Mouse (Mus musculus) hematopoietic stem cell, adult 5-6 weeks (primary cell): ENCODE data around the gene Slc15a1. TPM values are rescaled to one million over a fixed set of nuclear protein-coding genes. Genes with fewer than 3 reads are reported as not detected.

ENCODE experiments used
- ATAC-seq, 2 experiments: fragments of 125-278 bp in 1 of 2; replicated peaks in 1 of 2; 2 replicates each; pipeline ENCODE4 v1.8.0; 2016 to 2017; ENCODE audit warnings: inconsistent platforms in 2 of 2, mild to moderate bottlenecking in 2 of 2, moderate number of reproducible peaks in 2 of 2, low read depth in 1 of 2, moderate TSS enrichment in 1 of 2; ENCODE audit not compliant: low FRiP score in 2 of 2, poor library complexity in 2 of 2, severe bottlenecking in 2 of 2, insufficient read depth in 1 of 2, low TSS enrichment in 1 of 2
- total RNA-seq: library from RNA; stranded (forward); fragments of 172-1452, 232-1000 nt; gene quantifications from 2 replicates; pipeline ENCODE4 v1.2.3, GENCODE M21; 2017

Slc15a1 gene
- total RNA-seq, 1 experiment from 2014 or later = not detected

DNA sequence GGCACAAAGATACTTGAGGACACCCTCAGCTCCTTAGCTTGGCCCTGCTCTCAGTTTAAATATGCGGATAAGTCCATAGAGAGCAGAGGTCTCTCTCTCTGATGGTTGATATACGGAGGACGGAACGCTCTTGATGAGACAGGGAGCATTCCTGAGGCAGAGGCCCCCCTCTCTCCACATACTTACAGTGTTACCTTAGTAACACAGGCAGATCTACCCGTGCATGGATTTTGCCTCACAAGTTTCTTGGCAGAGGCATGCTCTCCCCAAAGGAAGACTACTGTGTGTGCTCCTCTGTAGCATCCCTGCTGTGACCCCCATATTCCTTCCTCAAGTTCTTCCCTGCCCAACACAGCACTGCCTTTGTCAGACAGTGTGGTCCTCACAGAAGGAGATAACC is 42.3 kb downstream of the Slc15a1 start:
- ATAC-seq = no peak

DNA sequence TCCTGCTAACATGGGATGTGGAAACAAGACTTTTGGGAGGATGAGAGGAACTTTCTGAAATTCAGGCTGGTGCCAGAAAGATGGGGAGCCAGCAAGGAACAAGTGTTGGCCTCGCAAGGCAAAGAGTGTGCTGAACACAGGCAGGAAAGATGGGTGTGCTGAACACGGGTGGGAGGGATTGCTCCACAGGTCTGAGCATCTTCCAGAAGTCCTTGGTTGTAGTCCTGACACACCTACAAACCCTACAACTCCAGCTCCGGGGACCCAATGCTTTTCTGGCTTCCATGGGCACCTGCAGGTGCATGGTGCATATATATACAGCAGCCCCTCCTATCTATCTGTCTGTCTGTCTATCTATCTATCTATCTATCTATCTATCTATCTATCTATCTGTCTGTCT is 44.1 kb downstream of the Slc15a1 start:
- ATAC-seq = no peak

DNA sequence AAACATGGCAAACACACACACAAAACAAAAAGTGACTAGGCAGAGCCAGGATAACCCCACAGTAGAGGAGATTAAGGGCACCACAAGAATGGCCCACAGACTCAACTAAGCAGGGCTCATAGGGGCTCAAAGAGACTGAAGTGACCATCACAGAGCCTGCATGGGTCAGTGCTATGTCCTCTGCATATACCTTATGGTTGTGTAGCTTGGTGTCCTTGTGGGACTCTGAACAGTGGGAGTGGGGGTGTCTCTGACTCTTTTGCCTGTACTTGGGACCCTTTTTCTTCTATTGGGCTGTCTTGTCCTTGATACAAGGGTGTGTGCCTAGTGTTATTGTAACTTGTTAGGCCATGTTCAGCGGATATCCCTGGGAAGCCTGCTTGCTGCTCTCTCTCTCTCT is 46.5 kb downstream of the Slc15a1 start:
- ATAC-seq = no peak

DNA sequence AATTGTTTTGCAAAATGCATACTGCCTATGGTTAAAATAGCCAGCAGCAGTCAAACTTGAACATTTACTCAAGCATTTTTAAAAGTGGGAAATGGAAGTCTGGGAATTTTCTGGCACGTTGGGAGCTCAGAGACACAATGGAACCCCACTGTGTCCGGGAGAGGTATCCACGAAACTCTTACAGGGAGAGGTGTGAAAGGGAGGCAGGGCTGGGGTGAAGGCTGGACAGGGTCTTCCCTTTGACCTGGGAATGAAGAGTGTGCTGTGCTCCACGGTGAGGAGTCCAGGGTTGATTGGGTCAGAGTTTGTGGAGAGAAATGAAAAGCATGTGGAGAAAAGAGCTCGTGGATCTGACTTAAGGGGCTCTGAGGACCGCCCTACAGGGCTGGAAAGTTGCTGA is 47.5 kb downstream of the Slc15a1 start:
- ATAC-seq = no peak

DNA sequence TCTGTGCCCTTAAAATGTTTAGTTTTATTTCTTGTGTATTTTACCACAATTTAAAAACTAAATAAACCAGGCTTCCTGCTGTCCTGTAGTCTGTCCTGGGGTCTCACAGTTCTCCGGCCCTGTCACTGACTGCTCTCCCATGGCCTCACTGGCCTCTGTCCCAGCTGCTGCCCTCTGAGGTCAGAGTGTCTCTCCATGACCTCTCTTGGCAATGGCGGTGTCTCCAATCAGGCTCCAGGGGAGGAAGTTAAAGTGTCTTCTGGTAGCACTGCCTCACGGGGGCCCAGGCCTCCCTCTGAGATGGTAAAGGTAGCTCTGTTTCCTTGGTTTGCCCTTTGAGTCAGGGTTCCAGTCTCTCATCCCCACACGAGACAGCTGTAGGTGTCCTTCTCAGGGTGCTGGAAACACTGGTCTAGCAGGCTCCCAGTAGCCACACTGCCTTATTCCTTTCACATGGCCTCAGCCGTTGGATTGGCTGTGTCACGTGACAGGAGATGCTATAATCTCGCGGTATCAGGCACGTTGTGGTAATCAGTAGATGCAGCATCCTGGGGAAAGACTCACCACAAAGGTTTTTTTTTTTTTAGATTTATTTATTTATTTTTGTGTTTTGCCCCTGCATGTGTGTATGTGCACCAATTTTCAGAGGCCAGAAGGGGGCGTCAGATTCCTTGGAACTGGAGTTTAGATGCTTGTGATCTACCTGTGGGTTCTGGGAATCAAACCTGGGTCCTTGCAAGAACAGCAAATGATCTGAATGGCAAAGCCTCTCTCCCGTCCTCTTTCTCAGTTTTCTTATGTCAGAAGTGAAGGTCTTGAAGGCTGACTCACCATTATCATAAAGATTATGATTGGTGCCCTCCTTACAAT is 48.4 kb downstream of the Slc15a1 start:
- no peak for ATAC-seq

DNA sequence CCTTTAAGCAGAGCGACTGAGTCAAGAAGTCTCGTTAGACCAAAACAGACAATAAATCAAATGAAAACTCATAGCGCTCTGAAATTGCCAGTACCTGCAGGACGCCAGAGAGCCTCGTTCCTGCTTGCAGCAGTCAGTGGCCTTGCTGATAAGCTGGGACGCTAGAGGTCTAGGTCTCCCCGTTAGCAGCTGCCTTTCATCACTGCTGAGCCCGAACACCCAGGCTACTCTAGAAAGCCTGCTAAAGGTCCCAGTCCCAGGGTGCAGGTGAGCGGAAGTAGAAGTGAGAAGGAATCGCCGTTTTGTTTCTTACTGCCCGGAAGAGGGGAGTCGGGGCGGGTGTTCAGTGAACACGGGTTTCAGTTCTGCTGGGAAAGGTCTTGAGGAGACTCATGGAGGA is 49.1 kb downstream of the Slc15a1 start:
- ATAC-seq = no peak

DNA sequence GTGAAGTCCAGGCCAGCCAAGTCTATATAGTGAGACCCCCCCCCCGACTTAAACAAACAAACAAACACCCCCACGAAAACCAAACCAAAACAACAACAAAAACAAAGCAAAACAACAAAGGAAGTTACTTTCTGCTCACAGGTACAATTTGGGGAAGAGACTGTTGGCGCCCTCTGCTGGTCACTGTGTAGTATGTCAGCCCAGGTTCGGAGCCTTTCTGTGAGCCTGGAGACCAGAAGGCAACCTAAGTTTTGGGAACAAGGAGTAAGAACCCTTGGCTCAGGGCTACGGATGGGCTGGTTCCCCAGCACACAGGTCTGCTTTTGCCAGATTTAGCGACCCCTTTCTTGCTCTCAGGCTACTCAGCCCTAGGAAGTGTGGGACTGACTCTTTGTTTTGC is 49.5 kb downstream of the Slc15a1 start:
- ATAC-seq = peak; percentile 48 to 57; a peak in 1 of 4 replicates

DNA sequence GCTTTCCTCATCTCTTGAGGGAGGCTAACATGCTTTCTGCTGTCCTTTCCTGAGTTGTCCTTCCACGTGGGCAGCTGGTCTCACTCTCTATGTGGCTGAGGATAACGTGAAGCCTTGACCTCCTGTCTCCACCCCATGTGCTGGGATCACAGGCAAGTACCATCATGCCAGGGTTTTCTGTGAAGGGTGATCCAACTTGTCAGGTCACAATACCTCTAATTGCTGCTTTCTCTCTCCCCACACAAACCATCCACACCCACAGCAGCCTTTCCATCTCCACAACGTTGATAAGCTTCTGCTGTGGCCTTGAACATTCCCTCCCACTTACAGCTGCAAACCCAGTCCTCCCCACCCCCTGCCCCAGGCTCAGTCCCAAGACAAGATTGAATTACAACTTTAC is 51.9 kb downstream of the Slc15a1 start:
- no peak for ATAC-seq

DNA sequence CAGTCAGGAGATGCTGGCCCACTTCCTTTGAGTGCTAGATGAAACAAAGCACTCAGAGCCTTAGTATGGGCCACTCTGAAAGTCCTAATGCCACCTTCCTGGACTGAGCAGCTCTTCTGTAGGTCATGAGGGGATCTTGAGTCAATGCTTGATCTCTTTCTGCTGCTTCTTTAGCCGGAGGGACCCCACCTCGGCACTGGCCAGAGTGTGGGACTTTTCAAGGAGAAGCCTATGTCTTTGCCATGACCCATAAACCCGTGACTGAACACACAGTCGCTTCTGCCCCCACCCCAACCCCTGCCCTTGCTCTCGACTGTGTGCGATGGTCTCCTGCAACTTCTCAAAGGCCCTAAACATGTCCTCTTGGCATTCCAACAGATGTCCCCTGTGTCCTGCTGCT is 52.8 kb downstream of the Slc15a1 start:
- no peak for ATAC-seq

DNA sequence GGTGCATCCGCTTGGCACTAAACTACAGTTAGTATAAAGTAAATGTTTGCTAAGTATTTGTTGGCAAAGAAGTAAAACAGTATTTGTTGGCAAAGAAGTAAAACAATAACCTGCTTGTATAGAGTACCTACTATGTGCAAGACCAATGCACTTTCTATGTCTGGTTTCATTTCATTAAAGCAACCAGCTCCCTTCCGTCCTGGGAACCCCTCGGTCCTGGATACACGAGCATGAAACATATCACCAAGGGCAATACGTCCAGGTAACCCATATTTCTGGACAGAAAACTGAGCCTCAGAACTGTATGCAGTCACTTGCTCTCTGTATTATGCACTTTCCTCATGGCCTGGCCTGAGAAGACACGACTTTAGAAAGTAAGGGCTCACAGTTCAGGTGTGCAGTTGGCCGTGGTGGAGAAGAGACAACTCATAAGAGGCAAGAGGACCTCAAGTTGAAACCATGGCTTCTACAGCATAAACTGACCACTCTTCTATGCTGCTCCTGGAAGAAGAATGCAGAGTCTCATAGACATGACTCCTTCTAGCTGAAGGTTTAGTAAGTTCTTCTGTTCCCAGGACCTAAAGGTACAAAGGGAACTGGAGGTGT is 53.5 kb downstream of the Slc15a1 start:
- ATAC-seq = no peak

DNA sequence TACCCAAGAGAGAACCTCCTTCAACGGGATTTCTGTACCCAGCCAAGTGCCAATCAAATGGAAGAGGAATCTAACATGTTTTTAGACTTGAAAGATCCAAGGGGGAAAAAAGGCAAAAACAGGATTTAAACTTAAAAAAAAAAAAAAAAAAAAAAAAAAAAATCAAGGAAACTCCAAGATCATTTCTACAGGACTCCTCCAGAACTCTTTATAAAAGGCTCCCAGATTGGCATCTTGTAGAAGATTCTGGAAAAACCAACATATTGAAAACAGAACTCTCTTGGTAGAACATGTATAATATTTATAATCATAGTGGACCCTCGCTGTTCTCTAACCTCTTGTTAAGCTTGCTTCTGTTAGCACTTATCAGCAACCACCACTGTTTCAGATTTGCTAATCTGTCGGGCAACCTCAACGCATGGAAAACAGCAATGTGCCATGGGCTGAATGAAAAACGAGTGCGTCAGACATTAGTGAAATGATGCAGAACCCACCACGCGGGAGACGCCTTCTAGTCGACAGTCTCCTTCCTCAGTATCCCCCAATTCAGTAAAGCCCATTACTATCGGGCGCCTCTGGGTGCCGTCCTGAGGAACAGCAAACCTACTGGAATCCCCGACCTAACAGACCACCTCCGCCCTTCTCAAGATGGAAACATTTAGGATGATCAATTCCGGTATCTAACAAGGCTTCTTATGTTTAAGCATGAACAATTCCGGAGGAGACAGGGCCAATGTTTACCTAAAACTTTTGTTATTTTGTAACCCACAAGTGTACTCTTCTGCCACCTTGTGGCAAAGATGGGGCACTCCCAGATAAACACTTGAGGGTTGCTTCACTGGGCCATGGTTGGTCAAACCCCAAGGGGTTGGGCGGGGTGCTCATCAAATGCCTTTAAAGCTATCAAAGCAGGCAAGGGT is 54.3 kb downstream of the Slc15a1 start:
- peak; percentile 68 to 78 for ATAC-seq

DNA sequence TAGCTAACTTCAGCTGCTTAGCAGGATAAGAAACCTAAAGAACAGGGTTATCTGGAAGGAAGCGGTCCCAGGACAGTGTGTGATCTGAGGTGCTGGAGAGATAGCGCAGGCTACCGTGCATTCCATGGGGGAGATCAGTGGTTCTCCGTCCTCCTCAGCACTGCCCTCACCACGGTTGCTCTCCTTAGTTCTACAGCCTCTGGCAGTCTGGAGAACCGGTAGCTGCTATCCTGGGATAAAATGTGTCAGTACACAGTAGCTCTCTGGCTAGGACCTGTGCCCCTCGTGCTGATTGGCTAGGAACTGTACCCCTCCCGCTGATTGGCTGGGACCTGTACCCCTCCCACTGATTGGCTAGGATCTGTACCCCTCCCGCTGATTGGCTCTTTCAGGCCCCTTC is 58.1 kb downstream of the Slc15a1 start:
- peak; percentile 37 to 57 for ATAC-seq

DNA sequence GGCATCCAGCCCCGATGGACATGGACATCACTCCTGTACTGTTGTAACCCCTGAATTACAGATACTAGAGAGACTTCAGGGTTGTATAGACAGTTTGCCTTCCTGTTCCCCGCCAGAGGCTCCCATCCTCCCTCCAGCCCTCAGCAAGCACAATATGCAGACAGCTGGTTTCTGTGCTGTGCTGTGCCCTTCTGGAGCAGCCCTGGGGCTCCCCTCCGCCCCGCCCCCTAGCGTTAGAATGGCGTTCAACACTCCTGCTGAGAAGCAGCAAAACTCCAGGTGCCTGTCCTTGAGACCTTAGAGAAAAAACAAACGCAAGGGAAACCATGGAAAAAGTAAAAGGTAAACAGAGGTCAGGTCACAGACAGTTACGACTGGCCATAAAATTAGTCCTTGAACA is 59.9 kb downstream of the Slc15a1 start:
- ATAC-seq = peak; percentile 73 to 82

DNA sequence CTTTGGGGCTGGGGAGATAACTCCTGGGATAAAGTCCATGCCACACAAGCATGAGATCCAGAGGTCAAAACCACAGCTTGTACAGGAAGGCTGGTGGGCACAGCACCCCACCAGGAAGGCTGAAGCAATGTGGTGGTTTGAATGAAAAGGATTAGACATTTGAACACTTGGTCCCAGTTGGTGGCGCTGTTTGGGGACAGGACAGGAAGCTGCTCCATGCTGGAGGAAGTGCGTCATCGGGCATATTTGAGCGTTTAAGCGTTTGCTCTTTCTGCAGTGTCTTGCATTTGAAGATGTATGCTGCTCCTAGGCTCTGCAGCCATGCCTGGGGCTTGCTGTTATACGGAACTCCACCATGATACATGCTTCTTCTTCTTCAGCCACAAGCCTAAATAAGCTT is 64.2 kb downstream of the Slc15a1 start:
- no peak for ATAC-seq

DNA sequence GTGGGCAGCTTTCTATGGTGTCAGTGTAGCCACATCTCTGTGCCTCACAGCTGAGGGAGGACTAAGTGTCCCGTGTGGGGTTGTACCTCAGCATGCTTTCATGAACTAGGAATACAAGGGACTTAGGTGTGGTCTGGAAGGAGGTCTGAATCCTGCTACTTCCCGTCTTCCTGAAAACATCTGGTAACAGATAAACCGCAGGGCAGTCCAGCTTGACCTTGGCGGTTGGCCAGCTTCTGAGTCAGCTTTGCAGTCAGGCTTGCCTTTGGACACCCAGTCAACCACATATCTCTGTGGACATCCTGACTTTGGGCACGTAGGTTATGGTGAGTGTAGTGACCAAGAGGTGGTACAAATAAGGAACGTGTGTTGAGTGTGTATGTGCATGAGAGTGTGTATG is 68.0 kb downstream of the Slc15a1 start:
- ATAC-seq = 0 out of 4 replicates have a peak, but pooled peaks of 1 of the 2 experiments have one; percentile 30

DNA sequence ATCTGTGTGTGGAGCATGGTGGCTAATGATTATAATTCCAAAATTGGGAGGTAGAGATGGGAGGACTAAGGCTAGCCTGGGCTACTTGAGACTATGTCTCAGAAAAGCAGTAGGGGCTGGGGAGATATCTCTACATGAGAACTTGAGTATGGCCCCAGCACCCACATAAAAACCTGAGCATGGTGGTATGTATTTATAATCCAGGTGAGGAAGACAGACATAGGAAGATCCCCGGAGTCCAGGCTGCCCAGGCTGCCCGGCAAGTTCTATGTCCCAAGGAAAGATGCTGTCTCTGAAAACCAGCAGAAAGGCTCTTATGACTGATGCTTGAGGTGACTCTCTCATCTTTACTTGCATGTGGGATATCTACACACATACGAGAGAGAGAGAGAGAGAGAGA is 68.6 kb downstream of the Slc15a1 start:
- no peak for ATAC-seq

DNA sequence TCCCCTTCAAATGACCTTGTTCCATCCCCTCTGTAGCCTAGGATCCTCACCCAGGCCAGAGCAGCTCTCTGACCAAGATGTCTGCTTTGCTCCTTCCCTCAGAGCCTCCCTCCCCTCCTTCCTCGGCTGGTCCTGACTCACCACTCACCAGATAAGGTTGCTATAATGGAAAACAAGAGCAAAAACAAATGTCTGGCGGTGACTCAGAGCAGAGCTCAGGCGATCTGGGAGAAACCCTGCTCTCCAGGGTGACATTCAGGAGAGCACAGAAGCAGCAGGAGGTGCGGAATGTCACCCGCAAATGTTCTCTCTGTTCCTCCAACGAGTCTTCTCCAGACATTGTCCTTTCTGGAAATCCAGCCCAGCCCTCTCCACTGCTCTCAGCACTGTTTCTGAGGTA is 69.3 kb downstream of the Slc15a1 start:
- peak in 1 of 2 experiments; percentile 46; a peak in 2 of 4 replicates for ATAC-seq

DNA sequence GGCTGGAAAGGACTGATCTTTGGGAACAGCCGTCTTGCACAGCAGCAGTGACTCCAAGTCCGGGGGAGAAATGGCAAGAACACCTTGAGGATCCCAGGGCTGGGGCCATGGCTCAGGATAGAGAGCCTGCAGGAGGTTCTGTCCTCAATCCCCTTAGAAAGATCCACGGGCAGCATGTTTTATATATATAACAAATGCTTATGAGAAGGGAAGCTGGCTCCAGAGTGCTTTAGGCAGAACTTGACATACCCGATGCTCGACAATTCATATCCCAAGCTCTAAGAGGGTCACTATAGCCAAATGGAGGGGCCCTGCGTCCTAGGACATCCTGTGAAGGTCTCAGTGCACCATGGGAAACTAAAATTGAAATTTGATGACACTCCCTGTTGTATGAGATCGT is 73.8 kb downstream of the Slc15a1 start:
- no peak for ATAC-seq
